Mouse (Mus musculus): Measurements from ENCODE around the gene Xylt1.

The Xylt1 gene

GRCm38 (mm10) chr7:117380418-117381187 lies at the start of gene Xylt1:
Gene Xylt1 (plus strand): TSS chr7:117380979.
- in situ Hi-C loops (cut with MboI, MseI) = loop anchor here (5.0 to 25.0 kb wide), 3 partner anchors 237 to 907 kb away; partner anchors contain the start of gene Rps15a

GRCm38 (mm10) chr7:117333936-117334335 lies 46.8 kb upstream of the Xylt1 start:
- in situ Hi-C loops (cut with MboI, MseI) = no loop called here

GRCm38 (mm10) chr7:117356316-117356715 lies 24.5 kb upstream of the Xylt1 start:
- in situ Hi-C loops (cut with MboI, MseI) = no loop called here

GRCm38 (mm10) chr7:117357425-117358194 lies 23.2 kb upstream of the Xylt1 start:
- in situ Hi-C loops (cut with MboI, MseI) = no loop called here

- in situ Hi-C loops (cut with MboI, MseI) = no loop called here
Observed at GRCm38 (mm10) chr7:117361281-117361680, 19.5 kb upstream of the Xylt1 start.

GRCm38 (mm10) chr7:117362493-117362892 lies 18.3 kb upstream of the Xylt1 start:
- in situ Hi-C loops (cut with MboI, MseI) = no loop called here

- in situ Hi-C loops (cut with MboI, MseI) = no loop called here
Observed at GRCm38 (mm10) chr7:117368647-117369289, 12.0 kb upstream of the Xylt1 start.

GRCm38 (mm10) chr7:117369290-117369941 lies 11.4 kb upstream of the Xylt1 start:
- in situ Hi-C loops (cut with MboI, MseI) = no loop called here

DNA sequence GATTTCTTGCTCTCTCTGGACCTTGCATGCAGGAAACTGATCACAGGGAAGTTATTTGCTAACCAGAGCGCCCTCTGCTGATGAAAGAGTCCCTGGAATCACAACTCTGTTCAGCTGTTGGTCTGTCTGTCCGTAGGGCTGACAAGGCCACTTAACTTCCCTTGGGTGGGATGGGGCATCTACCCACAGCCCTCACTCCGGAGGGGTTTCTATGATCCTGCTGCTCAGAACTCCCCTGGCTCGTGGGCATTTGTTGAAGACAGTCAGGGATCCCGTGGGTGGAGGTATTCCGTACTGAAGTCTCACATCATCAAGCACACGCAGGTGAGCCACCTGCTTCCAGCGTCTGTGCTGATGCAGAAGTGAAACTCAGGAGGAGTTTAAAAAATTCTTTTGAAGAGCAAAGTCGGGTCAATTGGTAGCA lies 4.9 kb upstream of the Xylt1 start:
- in situ Hi-C loops (cut with MboI, MseI) = loop anchor here (25.0 kb wide), 2 partner anchors 736 to 911 kb away; partner anchors contain the start of gene Rps15a

- in situ Hi-C loops (cut with MboI, MseI) = loop anchor here (25.0 kb wide), 2 partner anchors 735 to 910 kb away; partner anchors contain the start of gene Rps15a
Observed at GRCm38 (mm10) chr7:117377138-117377537, 3.6 kb upstream of the Xylt1 start.

GRCm38 (mm10) chr7:117380036-117380417 lies 752 bp upstream of the Xylt1 start:
- in situ Hi-C loops (cut with MboI, MseI) = loop anchor here (5.0 to 25.0 kb wide), 3 partner anchors 237 to 907 kb away; partner anchors contain the start of gene Rps15a

DNA sequence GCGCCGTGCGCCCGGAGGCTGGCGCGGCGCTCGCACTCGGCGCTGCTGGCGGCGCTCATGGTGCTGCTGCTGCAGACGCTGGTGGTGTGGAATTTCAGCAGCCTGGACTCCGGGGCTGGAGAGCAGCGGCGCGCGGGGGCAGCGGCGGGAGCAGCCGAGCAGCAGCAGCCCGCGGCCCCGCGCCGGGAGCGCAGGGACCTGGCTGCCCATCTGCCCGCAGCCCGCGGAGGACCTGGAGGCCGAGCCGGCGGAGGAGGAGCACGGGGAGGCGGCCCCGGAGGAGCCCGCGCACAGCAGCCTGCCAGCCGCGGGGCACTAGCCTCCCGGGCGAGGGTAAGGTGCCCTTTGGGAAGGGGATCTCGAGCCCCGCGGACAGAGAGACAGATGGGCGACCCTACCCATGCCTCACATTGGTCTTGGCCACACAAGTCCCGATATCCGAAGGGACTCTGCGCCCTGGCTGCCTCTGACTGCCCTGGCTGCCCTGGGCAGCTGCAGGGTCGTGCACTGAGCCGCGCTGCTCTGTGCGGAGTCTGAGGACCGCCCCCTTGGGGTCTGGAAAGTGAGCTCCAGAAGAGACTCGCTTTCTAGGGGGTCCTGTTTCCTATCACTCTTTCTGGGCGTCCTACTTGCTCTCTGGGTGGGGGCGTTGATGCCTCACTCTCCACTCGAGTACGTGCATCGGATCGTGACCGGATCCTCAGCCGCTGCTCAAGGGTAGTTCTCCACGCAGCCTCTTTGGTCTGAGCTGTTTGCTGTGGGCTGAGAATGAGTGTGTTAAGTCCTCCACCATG lies 606 bp downstream of the Xylt1 start:
- in situ Hi-C loops (cut with MboI, MseI) = loop anchor here (5.0 to 25.0 kb wide), 3 partner anchors 236 to 906 kb away; partner anchors contain the start of gene Rps15a

GRCm38 (mm10) chr7:117382006-117382405 lies 1.2 kb downstream of the Xylt1 start:
- in situ Hi-C loops (cut with MboI, MseI) = loop anchor here (5.0 to 25.0 kb wide), 3 partner anchors 235 to 905 kb away; partner anchors contain the start of gene Rps15a

- in situ Hi-C loops (cut with MboI, MseI) = loop anchor here (5.0 to 25.0 kb wide), 3 partner anchors 234 to 904 kb away; partner anchors contain the start of gene Rps15a
Observed at GRCm38 (mm10) chr7:117383147-117383940, 2.6 kb downstream of the Xylt1 start.

- in situ Hi-C loops (cut with MboI, MseI) = loop anchor here (25.0 kb wide), 2 partner anchors 726 to 901 kb away; partner anchors contain the start of gene Rps15a
Observed at GRCm38 (mm10) chr7:117386376-117386775, 5.6 kb downstream of the Xylt1 start.

DNA sequence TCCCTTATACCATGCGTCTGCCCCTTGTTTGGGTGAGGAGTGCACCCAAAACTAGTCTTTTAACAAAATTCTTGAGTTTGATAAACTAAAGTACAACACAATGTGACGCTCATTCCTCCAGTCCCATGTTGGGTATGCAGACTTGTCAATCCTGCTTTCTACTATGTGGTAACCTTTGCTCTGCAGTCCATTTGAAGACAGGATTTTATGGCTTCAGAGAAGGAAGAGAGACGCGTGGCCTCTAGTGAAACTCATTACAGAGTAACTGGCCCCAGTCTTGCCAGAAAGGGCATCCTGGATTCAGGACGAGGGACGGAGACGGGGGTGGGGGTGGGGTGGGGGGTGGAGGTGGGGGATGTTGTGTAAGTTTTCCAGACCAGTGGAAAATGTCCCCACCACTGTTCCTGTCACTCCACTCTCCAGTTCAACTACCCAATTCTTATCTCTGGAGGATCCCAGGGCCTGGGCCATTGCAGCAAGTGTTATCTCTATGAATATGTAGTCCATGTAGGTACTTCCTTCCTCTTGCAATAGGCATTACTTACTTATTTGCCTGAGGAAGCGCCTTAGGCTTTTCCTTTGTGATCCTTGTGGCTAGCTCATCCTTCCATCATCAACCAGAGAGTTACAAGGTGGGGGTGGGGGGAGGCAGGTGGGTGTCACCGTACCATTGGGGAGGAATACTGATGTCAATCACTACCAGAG lies 7.7 kb downstream of the Xylt1 start:
- in situ Hi-C loops (cut with MboI, MseI) = loop anchor here (25.0 kb wide), 2 partner anchors 724 to 899 kb away; partner anchors contain the start of gene Rps15a

DNA sequence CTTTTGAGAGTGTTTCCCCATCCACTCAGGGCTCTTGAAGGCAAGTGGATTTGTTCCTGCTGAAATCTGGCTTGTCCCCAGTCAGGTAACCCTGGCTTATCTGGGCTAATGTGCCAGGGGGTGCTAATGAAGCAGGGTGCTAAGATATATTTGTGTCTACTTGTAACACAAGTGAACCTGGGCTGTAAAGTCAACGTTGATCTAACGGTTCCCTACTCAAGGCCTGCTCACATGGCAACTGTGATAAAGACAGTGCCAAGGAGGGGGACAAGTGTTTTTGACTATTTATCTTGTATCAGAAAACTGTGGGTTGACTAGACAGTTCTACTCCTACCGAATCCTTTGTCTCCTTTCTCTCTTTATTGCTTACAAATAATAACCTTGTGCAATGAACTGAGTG lies 8.3 kb downstream of the Xylt1 start:
- in situ Hi-C loops (cut with MboI, MseI) = loop anchor here (25.0 kb wide), 2 partner anchors 723 to 898 kb away; partner anchors contain the start of gene Rps15a

GRCm38 (mm10) chr7:117392863-117393569 lies 12.2 kb downstream of the Xylt1 start:
- in situ Hi-C loops (cut with MboI, MseI) = loop anchor here (5.0 to 25.0 kb wide), 3 partner anchors 39 to 894 kb away; partner anchors contain the start of gene Rps15a

Data from T-helper 2 cell (primary cell).